Mouse (Mus musculus) olfactory bulb, adult 2 months (tissue): ENCODE results near the gene Car10.

Source experiments
- CTCF ChIP-seq: fragments of 200-500 bp; IDR thresholded peaks from 2 replicates; pipeline ENCODE4 v1.5.1; 2012; ENCODE audit warnings: low read depth, mild to moderate bottlenecking, low read length, moderate library complexity; ENCODE audit not compliant: insufficient read depth
- POLR2A ChIP-seq: fragments of 200-500 bp; IDR thresholded peaks from 2 replicates; pipeline ENCODE4 v1.6.1; 2012; ENCODE audit warnings: mild to moderate bottlenecking, low read depth, low read length, moderate library complexity; ENCODE audit not compliant: insufficient read depth

- TF ChIP-seq POLR2A (no peak), CTCF (no peak)
Observed at GRCm38 (mm10) chr11:93577441-93577840, 479.6 kb downstream of the Car10 start.
